Mouse (Mus musculus): ENCODE data around the gene Alkbh8. TPM values are rescaled to one million over a fixed set of nuclear protein-coding genes. Genes with fewer than 3 reads are reported as not detected.
A peak's percentile ranks its signal among the peaks of the same experiment; 100 is the strongest.
"Not testable (repeated sequence)": the region's sequence is repeated elsewhere in the genome, so short reads cannot be mapped to it uniquely, and the experiment has no call there.

Gene Alkbh8
- polyA plus RNA-seq (2015; fragmentation: Nextera tagmentation; extraction: Ambion mirVana) = 36.9 and 37.9 TPM in 2 replicates

GRCm38 (mm10) chr9:3334962-3335767 lies at the start of gene Alkbh8:
Gene Alkbh8 (plus strand): TSS chr9:3335140.
- Histone ChIP-seq H3K4me2 (replicated peaks) (peak within 1 kb of the TSS; percentile 64), H3K9ac (peak within 1 kb of the TSS; percentile 75), H3K27ac (peak within 1 kb of the TSS; percentile 81), H3K4me1 (peaks cover 4% of the 10 kb centered on the region; the same call in 1 of the 2 replicates), H3K4me3 (peak within 1 kb of the TSS; percentile 71), H3K36me3 (peaks cover 11% of the 10 kb centered on the region), H3K27me3 (no peaks in the 10 kb centered on the region), H3K9me3 (no peaks in the 10 kb centered on the region)
- 9% methylated on average over 20 of the region's 20 CpGs for WGBS
- peak; percentile 96 for ATAC-seq (ENCODE audit: low FRiP score, low read depth)

- Histone ChIP-seq H3K4me2 (replicated peaks) (no peak overlapping the region), H3K9me3 (no peaks in the 10 kb centered on the region; the same call in 1 of the 2 replicates), H3K4me3 (no peak overlapping the region), H3K27me3 (no peaks in the 10 kb centered on the region), H3K4me1 (no peaks in the 10 kb centered on the region), H3K36me3 (no peaks in the 10 kb centered on the region), H3K9ac (no peak overlapping the region), H3K27ac (no peak overlapping the region)
- no peak for ATAC-seq (ENCODE audit: low FRiP score, low read depth)
Measured at GRCm38 (mm10) chr9:3309292-3309836, 25.6 kb upstream of the Alkbh8 start.

DNA sequence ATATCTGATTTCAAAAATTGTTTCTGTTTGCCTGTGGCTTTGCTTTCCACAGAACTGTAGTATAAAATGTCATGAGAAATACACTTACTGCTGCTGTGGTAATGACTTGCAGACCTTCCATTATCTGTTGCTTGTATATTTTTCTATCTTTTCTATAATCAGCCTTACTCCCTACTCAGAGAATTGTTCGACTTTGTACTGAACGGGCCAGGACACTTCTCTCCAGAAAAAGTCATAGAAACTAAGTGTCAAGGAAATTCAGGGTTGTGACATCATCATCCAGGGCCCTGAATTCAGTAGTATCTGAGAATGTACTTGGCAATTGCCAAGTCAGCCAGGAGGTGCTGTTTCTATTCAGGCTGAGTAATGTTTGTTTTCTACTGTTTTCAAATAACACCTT lies 24.9 kb upstream of the Alkbh8 start:
- WGBS = 86% methylated on average over 2 of the region's 2 CpGs
- no peaks in the 10 kb centered on the region for H3K27me3 ChIP-seq
- H3K9ac ChIP-seq = no peak overlapping the region
- no peak overlapping the region for H3K27ac ChIP-seq
- H3K4me3 ChIP-seq = no peak overlapping the region
- H3K36me3 ChIP-seq = no peaks in the 10 kb centered on the region
- H3K4me2 ChIP-seq (replicated peaks) = no peak overlapping the region
- no peaks in the 10 kb centered on the region; the same call in 1 of the 2 replicates for H3K9me3 ChIP-seq
- ATAC-seq (ENCODE audit: low FRiP score, low read depth) = no peak
- H3K4me1 ChIP-seq = no peaks in the 10 kb centered on the region

- 53% methylated on average over 9 of the region's 9 CpGs for WGBS
- H3K4me2 ChIP-seq (replicated peaks); H3K4me3 ChIP-seq; ATAC-seq (ENCODE audit: low FRiP score, low read depth); H3K27me3 ChIP-seq; H3K27ac ChIP-seq; H3K4me1 ChIP-seq; H3K9ac ChIP-seq; H3K9me3 ChIP-seq; H3K36me3 ChIP-seq: not testable (repeated sequence)
Measured at GRCm38 (mm10) chr9:3327342-3328053, 7.4 kb upstream of the Alkbh8 start.

- no peaks in the 10 kb centered on the region for H3K36me3 ChIP-seq
- no peaks in the 10 kb centered on the region for H3K4me1 ChIP-seq
- no peaks in the 10 kb centered on the region for H3K9me3 ChIP-seq
- no peak overlapping the region for H3K4me2 ChIP-seq (replicated peaks)
- no peak overlapping the region for H3K27ac ChIP-seq
- no peak overlapping the region for H3K9ac ChIP-seq
- ATAC-seq (ENCODE audit: low FRiP score, low read depth) = no peak
- no peak overlapping the region for H3K4me3 ChIP-seq
- 56% methylated on average over 3 of the region's 3 CpGs for WGBS
- H3K27me3 ChIP-seq = no peaks in the 10 kb centered on the region
Measured at GRCm38 (mm10) chr9:3328054-3328595, 6.8 kb upstream of the Alkbh8 start.

GRCm38 (mm10) chr9:3330319-3330718 lies 4.6 kb upstream of the Alkbh8 start:
- Histone ChIP-seq H3K27ac (no peak overlapping the region), H3K4me3 (no peak overlapping the region), H3K36me3 (no peaks in the 10 kb centered on the region), H3K4me1 (no peaks in the 10 kb centered on the region), H3K4me2 (replicated peaks) (no peak overlapping the region), H3K27me3 (no peaks in the 10 kb centered on the region), H3K9me3 (no peaks in the 10 kb centered on the region), H3K9ac (no peak overlapping the region)
- ATAC-seq (ENCODE audit: low FRiP score, low read depth) = no peak

GRCm38 (mm10) chr9:3330737-3331384 lies 4.1 kb upstream of the Alkbh8 start:
- Histone ChIP-seq H3K4me2 (replicated peaks) (no peak overlapping the region), H3K27me3 (no peaks in the 10 kb centered on the region), H3K9ac (no peak overlapping the region), H3K4me3 (no peak overlapping the region), H3K27ac (no peak overlapping the region), H3K4me1 (no peaks in the 10 kb centered on the region), H3K9me3 (no peaks in the 10 kb centered on the region), H3K36me3 (no peaks in the 10 kb centered on the region)
- no peak for ATAC-seq (ENCODE audit: low FRiP score, low read depth)
- WGBS = 82% methylated on average over 3 of the region's 3 CpGs

DNA sequence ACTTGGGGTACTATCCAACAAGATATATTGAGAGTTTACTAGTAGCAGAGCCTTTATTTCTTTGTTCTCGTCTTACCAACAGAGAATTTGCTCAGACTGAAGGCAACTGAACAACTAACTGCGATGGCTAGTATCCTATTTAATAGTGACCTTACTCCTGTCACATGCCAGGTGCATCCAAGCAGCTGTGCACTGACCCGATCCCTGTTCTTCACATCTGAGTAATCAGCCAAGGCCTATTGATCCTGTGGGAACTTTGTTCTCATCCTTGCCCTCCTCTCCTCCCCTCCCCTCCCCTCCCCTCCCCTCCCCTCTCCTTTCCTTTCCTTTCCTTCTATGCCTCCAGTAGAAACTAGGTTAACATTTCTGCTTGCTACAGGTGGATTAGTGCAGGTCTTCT lies 1.7 kb downstream of the Alkbh8 start:
- Histone ChIP-seq H3K4me3 (0 out of 2 replicates have a peak overlapping the region, but pooled peaks have one; percentile 12), H3K9me3 (no peaks in the 10 kb centered on the region), H3K9ac (no peak overlapping the region), H3K27me3 (no peaks in the 10 kb centered on the region), H3K4me2 (replicated peaks) (peak overlapping the region; percentile 47), H3K27ac (no peak overlapping the region), H3K4me1 (peaks cover 4% of the 10 kb centered on the region; the same call in 1 of the 2 replicates), H3K36me3 (peaks cover 19% of the 10 kb centered on the region)
- ATAC-seq (ENCODE audit: low FRiP score, low read depth) = no peak
- WGBS = 89% methylated on average over 3 of the region's 3 CpGs

GRCm38 (mm10) chr9:3345136-3345535 lies 10.2 kb downstream of the Alkbh8 start:
- Histone ChIP-seq H3K9ac (no peak overlapping the region), H3K9me3 (no peaks in the 10 kb centered on the region), H3K4me2 (replicated peaks) (no peak overlapping the region), H3K4me1 (no peaks in the 10 kb centered on the region), H3K36me3 (peaks cover 51% of the 10 kb centered on the region), H3K27me3 (no peaks in the 10 kb centered on the region), H3K27ac (no peak overlapping the region), H3K4me3 (no peak overlapping the region)
- no peak for ATAC-seq (ENCODE audit: low FRiP score, low read depth)

- Histone ChIP-seq H3K27me3 (no peaks in the 10 kb centered on the region), H3K4me3 (no peak overlapping the region), H3K27ac (no peak overlapping the region), H3K4me2 (replicated peaks) (no peak overlapping the region), H3K9me3 (no peaks in the 10 kb centered on the region), H3K36me3 (peaks cover 54% of the 10 kb centered on the region), H3K9ac (no peak overlapping the region), H3K4me1 (no peaks in the 10 kb centered on the region)
- WGBS = 78% methylated on average over 1 of the region's 1 CpGs
- no peak for ATAC-seq (ENCODE audit: low FRiP score, low read depth)
Measured at GRCm38 (mm10) chr9:3345967-3346366, 11.0 kb downstream of the Alkbh8 start.

- WGBS = 74% methylated on average over 1 of the region's 1 CpGs
- H3K4me3 ChIP-seq = no peak overlapping the region
- no peak for ATAC-seq (ENCODE audit: low FRiP score, low read depth)
- no peaks in the 10 kb centered on the region for H3K9me3 ChIP-seq
- no peaks in the 10 kb centered on the region for H3K27me3 ChIP-seq
- H3K9ac ChIP-seq = no peak overlapping the region
- H3K36me3 ChIP-seq = peaks cover 54% of the 10 kb centered on the region
- no peaks in the 10 kb centered on the region for H3K4me1 ChIP-seq
- H3K27ac ChIP-seq = no peak overlapping the region
- no peak overlapping the region for H3K4me2 ChIP-seq (replicated peaks)
Measured at GRCm38 (mm10) chr9:3350056-3350455, 15.1 kb downstream of the Alkbh8 start.

DNA sequence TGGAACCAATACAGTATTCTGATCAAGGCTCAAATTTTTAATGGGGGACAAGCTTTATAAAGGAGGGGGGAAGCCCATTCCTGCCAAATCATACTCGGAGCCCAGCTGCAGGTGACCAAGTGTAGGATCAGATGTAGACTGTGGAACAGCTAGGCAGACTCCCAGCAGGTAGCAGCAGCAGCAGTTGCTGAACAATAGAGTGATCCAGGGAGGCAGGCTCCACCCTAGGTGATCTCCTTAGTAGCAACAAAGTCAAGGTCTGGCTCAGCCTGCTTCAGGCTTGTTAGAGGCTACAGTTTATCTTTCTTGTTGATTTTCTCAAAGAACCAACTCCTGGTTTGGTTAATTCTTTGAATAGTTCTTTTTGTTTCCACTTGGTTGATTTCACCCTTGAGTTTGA lies 41.4 kb downstream of the Alkbh8 start:
- not testable (repeated sequence) for H3K4me1 ChIP-seq; H3K4me2 ChIP-seq (replicated peaks); H3K27ac ChIP-seq; H3K9me3 ChIP-seq; H3K27me3 ChIP-seq; H3K9ac ChIP-seq; H3K4me3 ChIP-seq; ATAC-seq (ENCODE audit: low FRiP score, low read depth)
- 63% methylated on average over 1 of the region's 1 CpGs for WGBS
- H3K36me3 ChIP-seq = peaks cover 29% of the 10 kb centered on the region

Measured in limb, embryonic 13.5 days (tissue).